Mouse (Mus musculus) heart, embryonic 13.5 days (tissue): ENCODE results near the gene Mc1r. TPM values are rescaled to one million over a fixed set of nuclear protein-coding genes. Genes with fewer than 3 reads are reported as not detected.

Experiments used
- ATAC-seq: fragments of 200-750 bp; cut with Nextera tagmentation; 2 replicates; pipeline ENCODE4 v1.8.0; 2017; ENCODE audit warnings: moderate TSS enrichment; ENCODE audit not compliant: insufficient number of reproducible peaks, low FRiP score, low TSS enrichment; ENCODE audit errors: extremely low read depth
- H3K27ac ChIP-seq: fragments of 300-500 bp; sonication (generic); replicated peaks from 2 replicates; pipeline ENCODE4 v1.5.1; 2015; ENCODE audit warnings: moderate library complexity, mild to moderate bottlenecking, inconsistent platforms
- H3K27me3 ChIP-seq: fragments of 300-500 bp; sonication (generic); replicated peaks from 2 replicates; pipeline ENCODE4 v1.6.1; 2015; ENCODE audit warnings: mild to moderate bottlenecking, inconsistent platforms
- H3K36me3 ChIP-seq: fragments of 300-500 bp; sonication (generic); 2 replicates; pipeline ENCODE4 v1.6.1; 2015; ENCODE audit warnings: mild to moderate bottlenecking, inconsistent platforms
- H3K4me1 ChIP-seq: fragments of 300-500 bp; sonication (generic); 2 replicates; pipeline ENCODE4 v1.6.1; 2015; ENCODE audit warnings: inconsistent platforms
- H3K4me2 ChIP-seq: fragments of 300-500 bp; sonication (generic); 2 replicates; pipeline ENCODE4 v1.6.1; 2015; ENCODE audit warnings: inconsistent platforms, mild to moderate bottlenecking, moderate library complexity
- H3K4me3 ChIP-seq: fragments of 300-500 bp; sonication (generic); 2 replicates; pipeline ENCODE4 v1.5.1; 2015; ENCODE audit warnings: moderate library complexity, mild to moderate bottlenecking, inconsistent platforms
- H3K9ac ChIP-seq: fragments of 300-500 bp; sonication (generic); 2 replicates; pipeline ENCODE4 v1.6.1; 2015; ENCODE audit warnings: inconsistent platforms, mild to moderate bottlenecking, moderate library complexity
- H3K9me3 ChIP-seq: fragments of 300-500 bp; sonication (generic); 2 replicates; pipeline ENCODE4 v1.6.1; 2016; ENCODE audit warnings: inconsistent platforms
- WGBS: fragments of 180-500 bp; shearing (Covaris S2); methylation state at CpG from one replicate; pipeline ENCODE4 v1.1.7; 2015; ENCODE audit warnings: mixed read lengths; 5-methylcytosine and 5-hydroxymethylcytosine counted together
- polyA plus RNA-seq: library from polyadenylated mRNA; unstranded; fragments of >200 nt; fragmentation: Nextera tagmentation; extraction: Ambion mirVana; gene quantifications from 2 replicates; pipeline ENCODE4 v1.2.1, GENCODE M21; 2015

Mc1r gene
- polyA plus RNA-seq, 1 experiment from 2014 or later, result not detected

DNA sequence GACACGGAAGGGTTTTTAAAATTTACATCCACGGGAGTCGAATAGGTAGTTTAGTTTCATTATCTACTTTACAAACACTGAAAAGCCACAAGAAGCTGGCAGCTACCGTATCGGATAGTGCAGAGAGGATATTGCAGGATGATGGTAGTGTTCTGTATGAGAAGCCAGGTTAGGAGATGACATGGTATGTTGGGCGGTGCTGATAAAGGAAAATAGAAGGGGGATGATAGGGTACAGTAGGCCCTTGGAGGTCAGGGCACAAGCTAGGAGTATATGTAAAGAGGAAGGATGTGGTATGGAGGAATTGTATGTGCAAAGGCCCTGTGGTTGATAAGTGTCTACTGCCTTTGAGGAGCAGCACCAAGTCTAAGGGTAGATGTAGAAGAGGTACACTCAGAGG, 47.7 kb downstream of the Mc1r start:
- Histone ChIP-seq H3K9me3 (no peaks in the 10 kb centered on the region), H3K9ac (no peak overlapping the region), H3K4me3 (no peak overlapping the region), H3K4me2 (no peak overlapping the region), H3K4me1 (no peaks in the 10 kb centered on the region), H3K27ac (no peak overlapping the region), H3K27me3 (no peaks in the 10 kb centered on the region), H3K36me3 (peaks cover 93% of the 10 kb centered on the region)
- no peak for ATAC-seq
- 88% methylated on average over 6 of the region's 6 CpGs for WGBS

Other genes with a start within 250 kb of the Mc1r start
- gene Sult5a1, start 248.8 kb upstream of the Mc1r start, polyA plus RNA-seq, result 4.0 and 7.5 TPM in 2 replicates
- 2.5 and 3.3 TPM in 2 replicates for gene Dpep1, start 220.9 kb upstream of the Mc1r start, polyA plus RNA-seq
- gene Chmp1a, start 194.3 kb upstream of the Mc1r start, polyA plus RNA-seq, result 91.2 and 99.4 TPM in 2 replicates
- gene Spata33, start 194.3 kb upstream of the Mc1r start, polyA plus RNA-seq, result 3.7 TPM in 2 replicates
- 19.5 and 20.5 TPM in 2 replicates for gene Cdk10, start 182.3 kb upstream of the Mc1r start, polyA plus RNA-seq
- gene Spata2l, start 170.9 kb upstream of the Mc1r start, polyA plus RNA-seq, result 3.1 and 3.2 TPM in 2 replicates
- gene Zfp276, start 152.9 kb upstream of the Mc1r start, polyA plus RNA-seq, result 12.7 and 13.5 TPM in 2 replicates
- gene Vps9d1, start 152.8 kb upstream of the Mc1r start, polyA plus RNA-seq, result 18.1 and 18.5 TPM in 2 replicates
- gene Fanca, start 88.5 kb upstream of the Mc1r start, polyA plus RNA-seq, result 17.0 and 17.5 TPM in 2 replicates
- 1.1 and 1.7 TPM in 2 replicates for gene Spire2, start 74.4 kb upstream of the Mc1r start, polyA plus RNA-seq
- 136 and 141 TPM in 2 replicates for gene Tcf25, start 33.4 kb upstream of the Mc1r start, polyA plus RNA-seq
- 4.1 and 4.9 TPM in 2 replicates for gene Tubb3, start 4.3 kb downstream of the Mc1r start, polyA plus RNA-seq
- 30.4 and 31.1 TPM in 2 replicates for gene Def8, start 16.4 kb downstream of the Mc1r start, polyA plus RNA-seq
- gene Afg3l1, start 70.8 kb downstream of the Mc1r start, polyA plus RNA-seq, result 47.4 and 47.7 TPM in 2 replicates
- 1.3 and 1.4 TPM in 2 replicates for gene Dbndd1, start 108.4 kb downstream of the Mc1r start, polyA plus RNA-seq
- 13.5 and 14.7 TPM in 2 replicates for gene Gas8, start 111.7 kb downstream of the Mc1r start, polyA plus RNA-seq
- 7.1 and 8.3 TPM in 2 replicates for gene Rhou, start 246.8 kb downstream of the Mc1r start, polyA plus RNA-seq